Mouse (Mus musculus) spleen, adult 2 months (tissue): ENCODE results near the gene Sec24a.

Experiments used
- CTCF ChIP-seq: fragments of 200-500 bp; IDR thresholded peaks from 2 replicates; pipeline ENCODE4 v1.5.1; 2011; ENCODE audit warnings: mild to moderate bottlenecking, inconsistent platforms; ENCODE audit not compliant: insufficient read depth, insufficient read length, insufficient replicate concordance; ENCODE audit errors: extremely low read depth
- POLR2A ChIP-seq: fragments of 200-500 bp; IDR thresholded peaks from 2 replicates; pipeline ENCODE4 v1.6.1; 2011; ENCODE audit warnings: low read depth, low read length, inconsistent platforms

DNA sequence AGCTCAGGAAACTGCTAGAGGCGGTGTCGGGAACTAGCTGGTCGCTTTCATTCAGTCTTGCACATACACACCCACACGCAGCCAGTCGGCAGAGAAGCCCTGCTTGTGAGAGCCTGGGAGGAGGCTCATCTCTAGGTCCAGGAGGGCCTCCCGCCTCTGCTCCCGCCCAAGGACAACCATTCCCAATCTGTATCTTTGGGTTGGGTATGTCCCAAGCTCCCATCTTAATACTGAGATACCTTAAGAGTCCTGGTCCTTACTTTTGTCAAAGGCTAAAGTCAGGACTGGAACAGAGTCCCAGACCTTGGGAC, 113.6 kb downstream of the Sec24a start:
- TF ChIP-seq CTCF: no peak
- TF ChIP-seq POLR2A: no peak
